Mouse (Mus musculus) stomach, embryonic 15.5 days (tissue): Measurements from ENCODE around the gene Pmf1. TPM values are rescaled to one million over a fixed set of nuclear protein-coding genes. Genes with fewer than 3 reads are reported as not detected.
"Not testable (repeated sequence)": the region's sequence is repeated elsewhere in the genome, so short reads cannot be mapped to it uniquely, and the experiment has no call there.

Source experiments
- ATAC-seq: fragments of 200-750 bp; cut with Nextera tagmentation; 2 replicates; pipeline ENCODE4 v1.8.0; 2017; ENCODE audit warnings: low read depth, moderate number of reproducible peaks, moderate TSS enrichment; ENCODE audit not compliant: insufficient read depth, low FRiP score
- H3K27ac ChIP-seq: fragments of 300-500 bp; sonication (generic); 2 replicates; pipeline ENCODE4 v1.5.1; 2015; ENCODE audit warnings: mild to moderate bottlenecking, inconsistent platforms
- H3K27me3 ChIP-seq: fragments of 300-500 bp; sonication (generic); replicated peaks from 2 replicates; pipeline ENCODE4 v1.6.1; 2015; ENCODE audit warnings: inconsistent platforms
- H3K36me3 ChIP-seq: fragments of 300-500 bp; sonication (generic); 2 replicates; pipeline ENCODE4 v1.6.1; 2015; ENCODE audit warnings: inconsistent platforms
- H3K4me1 ChIP-seq: fragments of 300-500 bp; sonication (generic); 2 replicates; pipeline ENCODE4 v1.6.1; 2015; ENCODE audit warnings: inconsistent platforms
- H3K4me2 ChIP-seq: fragments of 300-500 bp; sonication (generic); 2 replicates; pipeline ENCODE4 v1.6.1; 2015; ENCODE audit warnings: mild to moderate bottlenecking, inconsistent platforms
- H3K4me3 ChIP-seq: fragments of 300-500 bp; sonication (generic); replicated peaks from 2 replicates; pipeline ENCODE4 v1.5.1; 2015; ENCODE audit warnings: inconsistent platforms
- H3K9ac ChIP-seq: fragments of 300-500 bp; sonication (generic); 2 replicates; pipeline ENCODE4 v1.6.1; 2015; ENCODE audit warnings: inconsistent platforms
- H3K9me3 ChIP-seq: fragments of 300-500 bp; sonication (generic); 2 replicates; pipeline ENCODE4 v1.6.1; 2016; ENCODE audit warnings: inconsistent platforms
- WGBS: fragments of 180-500 bp; shearing (Covaris S2); methylation state at CpG from one replicate; pipeline ENCODE4 v1.1.7; 2015; 5-methylcytosine and 5-hydroxymethylcytosine counted together
- polyA plus RNA-seq: library from polyadenylated mRNA; unstranded; fragments of >200 nt; fragmentation: Nextera tagmentation; extraction: Ambion mirVana; gene quantifications from 2 replicates; pipeline ENCODE4 v1.2.1, GENCODE M21; 2015

The Pmf1 gene
- polyA plus RNA-seq, 1 experiment from 2014 or later = 115 TPM

DNA sequence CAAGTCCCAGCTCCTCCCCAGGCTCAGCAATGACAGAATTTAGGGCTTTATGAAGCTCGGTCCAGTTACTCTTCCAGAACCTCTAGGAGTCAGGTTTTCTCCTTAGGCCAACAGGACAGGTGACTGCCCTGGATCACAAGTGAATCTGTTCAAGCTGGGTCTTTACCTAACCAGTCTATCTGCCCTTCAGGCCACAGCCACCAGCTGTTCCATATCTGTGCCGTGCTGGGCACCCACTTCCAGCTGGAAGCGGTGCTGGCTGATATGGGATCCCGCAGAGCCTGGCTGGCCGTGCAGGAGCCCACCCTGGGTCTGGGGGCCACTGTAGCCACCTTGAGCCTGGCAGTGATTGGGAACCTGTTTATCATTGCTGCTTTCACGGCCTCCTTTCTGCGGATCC is 27.7 kb downstream of the Pmf1 start:
- H3K27me3 ChIP-seq, H3K9me3 ChIP-seq, H3K27ac ChIP-seq, H3K4me2 ChIP-seq, H3K36me3 ChIP-seq, H3K4me3 ChIP-seq, H3K4me1 ChIP-seq, H3K9ac ChIP-seq, ATAC-seq: not testable (repeated sequence)
- WGBS = 45% methylated on average over 3 of the region's 7 CpGs

DNA sequence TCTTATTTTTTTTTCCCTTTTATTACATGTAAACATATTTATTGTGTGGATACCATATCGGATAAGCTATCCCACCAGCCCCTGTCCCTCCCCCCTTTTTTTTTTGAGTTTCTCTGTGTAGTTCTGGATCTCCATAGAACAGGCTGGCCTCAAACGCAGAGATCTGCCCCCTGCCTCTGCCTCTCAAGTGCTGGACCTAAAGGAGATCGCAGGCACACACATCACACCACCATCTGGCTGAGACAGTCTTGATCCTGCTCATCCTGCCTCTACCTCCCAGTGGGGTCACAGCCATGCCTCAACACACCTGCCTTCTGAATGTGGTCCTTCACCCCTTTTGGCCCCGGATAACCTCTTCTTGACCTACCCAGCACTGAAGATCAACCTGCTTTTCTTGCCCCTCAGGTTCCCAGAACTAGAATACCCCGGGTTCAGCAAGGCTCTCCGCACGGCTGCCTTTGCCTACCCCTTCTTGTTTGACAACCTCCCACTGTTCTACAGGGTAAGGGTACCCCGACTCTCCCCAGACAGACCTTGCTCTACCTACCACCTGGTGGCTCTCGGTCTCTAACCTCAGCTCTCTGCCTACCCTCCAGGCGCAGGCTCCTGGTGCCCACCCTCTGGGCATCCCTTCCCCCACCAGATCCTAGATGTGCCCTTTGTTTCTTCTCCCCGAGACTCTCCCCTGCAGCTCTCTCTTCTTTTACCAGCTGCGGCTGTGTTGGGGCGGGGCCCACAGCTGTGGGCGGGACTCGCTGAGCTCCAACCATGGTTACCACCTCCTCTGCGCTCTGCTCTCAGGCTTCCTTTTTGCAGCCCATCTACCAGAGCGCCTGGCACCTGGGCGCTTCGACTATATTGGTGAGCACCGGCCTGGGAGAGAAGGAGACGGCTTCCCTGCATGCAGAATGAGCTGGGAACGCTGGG is 28.5 kb downstream of the Pmf1 start:
- H3K9ac ChIP-seq = not testable (repeated sequence)

DNA sequence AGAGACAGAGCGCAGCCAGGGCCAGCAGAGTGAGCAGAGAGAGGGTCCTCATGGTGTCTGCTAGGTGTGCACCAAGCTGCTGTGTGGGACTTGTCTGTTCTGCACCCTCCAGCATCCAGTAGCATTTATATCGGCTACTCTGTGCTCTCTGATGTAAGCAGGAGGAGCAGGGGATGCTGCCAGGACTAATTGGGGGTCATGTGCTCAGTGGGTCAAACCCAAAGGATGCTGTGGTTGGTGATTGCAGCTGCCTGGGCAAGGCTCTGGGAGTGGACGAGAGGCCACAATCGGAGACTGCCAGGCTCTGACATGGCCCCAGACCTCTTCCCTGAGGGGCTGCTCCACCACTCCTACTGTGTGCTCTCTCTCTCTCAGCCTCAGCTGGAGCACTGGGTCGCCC is 31.5 kb downstream of the Pmf1 start, which contains the start of gene Bglap2:
Gene Bglap2, minus strand, starts transcription at position 101 of the 400 bp plus-strand sequence.
- not testable (repeated sequence) for H3K27me3 ChIP-seq, H3K4me2 ChIP-seq, H3K9me3 ChIP-seq, H3K27ac ChIP-seq, H3K9ac ChIP-seq, ATAC-seq, H3K4me1 ChIP-seq, H3K36me3 ChIP-seq, H3K4me3 ChIP-seq
- whole genome bisulfite sequencing = 78% methylated on average over 5 of the region's 5 CpGs

More for the DNA sequence above, 28.5 kb downstream of the Pmf1 start:
- ATAC-seq = peak; percentile 84
- peak overlapping the region; percentile 57; the same call in 1 of the 2 replicates for H3K27ac ChIP-seq
- H3K9me3 ChIP-seq, H3K27me3 ChIP-seq, H3K36me3 ChIP-seq, H3K4me1 ChIP-seq: not testable (repeated sequence)
- peak overlapping the region; percentile 52 for H3K4me2 ChIP-seq
- WGBS = 7% methylated on average over 20 of the region's 22 CpGs
- H3K4me3 ChIP-seq = peak overlapping the region; percentile 19

DNA sequence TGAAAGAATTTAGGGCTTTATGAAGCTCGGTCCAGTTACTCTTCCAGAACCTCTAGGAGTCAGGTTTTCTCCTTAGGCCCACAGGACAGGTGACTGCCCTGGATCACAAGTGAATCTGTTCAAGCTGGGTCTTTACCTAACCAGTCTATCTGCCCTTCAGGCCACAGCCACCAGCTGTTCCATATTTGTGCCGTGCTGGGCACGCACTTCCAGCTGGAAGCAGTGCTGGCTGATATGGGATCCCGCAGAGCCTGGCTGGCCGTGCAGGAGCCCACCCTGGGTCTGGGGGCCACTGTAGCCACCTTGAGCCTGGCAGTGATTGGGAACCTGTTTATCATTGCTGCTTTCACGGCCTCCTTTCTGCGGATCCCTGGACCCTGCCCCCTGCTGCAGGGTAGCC is 33.5 kb downstream of the Pmf1 start:
- Histone ChIP-seq H3K4me2 (peak overlapping the region; percentile 53), H3K4me3 (peak overlapping the region; percentile 17)
- not testable (repeated sequence) for H3K9me3 ChIP-seq, H3K9ac ChIP-seq, H3K4me1 ChIP-seq, H3K27ac ChIP-seq, ATAC-seq, H3K36me3 ChIP-seq, H3K27me3 ChIP-seq
- WGBS = 23% methylated on average over 6 of the region's 7 CpGs

DNA sequence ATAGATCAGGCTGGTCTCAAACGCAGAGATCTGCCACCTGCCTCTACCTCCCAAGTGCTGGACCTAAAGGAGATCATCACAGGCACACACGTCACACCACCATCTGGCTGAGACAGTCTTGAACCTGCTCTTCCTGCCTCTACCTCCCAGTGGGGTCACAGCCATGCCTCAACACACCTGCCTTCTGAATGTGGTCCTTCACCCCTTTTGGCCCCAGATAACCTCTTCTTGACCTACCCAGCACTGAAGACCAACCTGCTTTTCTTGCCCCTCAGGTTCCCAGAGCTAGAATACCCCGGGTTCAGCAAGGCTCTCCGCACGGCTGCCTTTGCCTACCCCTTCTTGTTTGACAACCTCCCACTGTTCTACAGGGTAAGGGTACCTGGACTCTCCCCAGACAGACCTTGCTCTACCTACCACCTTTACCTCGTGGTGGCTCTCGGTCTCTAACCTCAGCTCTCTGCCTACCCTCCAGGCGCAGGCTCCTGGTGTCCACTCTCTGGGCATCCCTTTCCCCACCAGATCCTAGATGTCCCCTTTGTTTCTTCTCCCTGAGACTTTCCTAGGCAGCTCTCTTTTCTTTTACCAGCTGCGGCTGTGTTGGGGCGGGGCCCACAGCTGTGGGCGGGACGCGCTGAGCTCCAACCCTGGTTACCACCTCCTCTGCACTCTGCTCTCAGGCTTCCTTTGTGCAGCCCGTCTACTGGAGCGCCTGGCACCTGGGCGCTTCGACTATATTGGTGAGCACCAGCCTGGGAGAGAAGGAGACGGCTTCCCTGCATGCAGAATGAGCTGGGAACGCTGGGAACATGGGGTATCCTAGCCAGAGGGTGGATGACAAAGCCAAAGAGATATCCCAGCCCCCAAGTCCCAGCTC is 34.1 kb downstream of the Pmf1 start:
- 10% methylated on average over 19 of the region's 19 CpGs for WGBS
- H3K36me3 ChIP-seq, H3K9me3 ChIP-seq, H3K4me1 ChIP-seq, H3K27me3 ChIP-seq, H3K9ac ChIP-seq: not testable (repeated sequence)
- H3K27ac ChIP-seq = peak overlapping the region; percentile 26; the same call in 1 of the 2 replicates
- peak overlapping the region; percentile 17 for H3K4me3 ChIP-seq
- H3K4me2 ChIP-seq = peak overlapping the region; percentile 53
- peak; percentile 90 for ATAC-seq

GRCm38 (mm10) chr3:88372643-88373042 is 37.5 kb downstream of the Pmf1 start, which contains the start of gene Bglap3:
Gene Bglap3, minus strand, starts transcription at chr3:88372743.
- not testable (repeated sequence) for H3K4me3 ChIP-seq, H3K27me3 ChIP-seq, H3K9ac ChIP-seq, H3K9me3 ChIP-seq, H3K27ac ChIP-seq, H3K4me1 ChIP-seq, H3K4me2 ChIP-seq, H3K36me3 ChIP-seq, ATAC-seq
- 90% methylated on average over 9 of the region's 9 CpGs for WGBS

GRCm38 (mm10) chr3:88368511-88368910 is 41.6 kb downstream of the Pmf1 start:
- ATAC-seq, H3K36me3 ChIP-seq, H3K9ac ChIP-seq, H3K4me2 ChIP-seq, H3K4me3 ChIP-seq, H3K27ac ChIP-seq, H3K9me3 ChIP-seq: not testable (repeated sequence)
- WGBS = 82% methylated on average over 7 of the region's 7 CpGs
- H3K4me1 ChIP-seq = peaks cover 12% of the 10 kb centered on the region; the same call in 1 of the 2 replicates
- peaks cover 12% of the 10 kb centered on the region for H3K27me3 ChIP-seq

- peaks cover 12% of the 10 kb centered on the region for H3K27me3 ChIP-seq
- not testable (repeated sequence) for H3K36me3 ChIP-seq, H3K9ac ChIP-seq, H3K4me3 ChIP-seq, H3K9me3 ChIP-seq, H3K4me2 ChIP-seq, H3K27ac ChIP-seq, ATAC-seq
- peaks cover 12% of the 10 kb centered on the region; the same call in 1 of the 2 replicates for H3K4me1 ChIP-seq
- WGBS = 41% methylated on average over 4 of the region's 7 CpGs
Observed at GRCm38 (mm10) chr3:88367517-88367916, 42.6 kb downstream of the Pmf1 start.

GRCm38 (mm10) chr3:88366830-88367428 is 43.2 kb downstream of the Pmf1 start:
- not testable (repeated sequence) for H3K9ac ChIP-seq, H3K9me3 ChIP-seq, H3K36me3 ChIP-seq, H3K27ac ChIP-seq
- H3K4me3 ChIP-seq = peak overlapping the region; percentile 20
- H3K4me1 ChIP-seq = peaks cover 12% of the 10 kb centered on the region; the same call in 1 of the 2 replicates
- peak; percentile 69 for ATAC-seq
- H3K4me2 ChIP-seq = peak overlapping the region; percentile 49
- peaks cover 12% of the 10 kb centered on the region for H3K27me3 ChIP-seq
- WGBS = 5% methylated on average over 21 of the region's 22 CpGs

GRCm38 (mm10) chr3:88365705-88366361 is 44.3 kb downstream of the Pmf1 start:
- ATAC-seq = no peak
- Histone ChIP-seq H3K4me1 (peaks cover 12% of the 10 kb centered on the region; the same call in 1 of the 2 replicates), H3K9me3 (no peaks in the 10 kb centered on the region), H3K27me3 (peaks cover 12% of the 10 kb centered on the region), H3K4me3 (no peak overlapping the region), H3K27ac (no peak overlapping the region), H3K4me2 (no peak overlapping the region), H3K9ac (no peak overlapping the region), H3K36me3 (peaks cover 2% of the 10 kb centered on the region; the same call in 1 of the 2 replicates)
- 38% methylated on average over 34 of the region's 34 CpGs for WGBS

- Histone ChIP-seq H3K4me3 (peak within 1 kb of the TSS; percentile 15), H3K9ac (no peak within 1 kb of the TSS), H3K27me3 (peaks cover 12% of the 10 kb centered on the region), H3K9me3 (no peaks in the 10 kb centered on the region), H3K27ac (peak within 1 kb of the TSS; percentile 23; the same call in 1 of the 2 replicates), H3K36me3 (peaks cover 17% of the 10 kb centered on the region), H3K4me2 (peak within 1 kb of the TSS; percentile 44), H3K4me1 (peaks cover 12% of the 10 kb centered on the region; the same call in 1 of the 2 replicates)
- peak; percentile 37; the same call in 1 of the 2 replicates for ATAC-seq
- 2% methylated on average over 15 of the region's 16 CpGs for WGBS
Observed at GRCm38 (mm10) chr3:88364337-88364736, 45.8 kb downstream of the Pmf1 start, which contains the start of gene Paqr6. Gene Paqr6, plus strand, starts transcription at chr3:88364584.
